Mouse (Mus musculus): ENCODE data around the gene Mmadhc. TPM values are rescaled to one million over a fixed set of nuclear protein-coding genes. Genes with fewer than 3 reads are reported as not detected.

Gene Mmadhc
- 100 to 1,000 TPM; 121 to 128 TPM for total RNA-seq (2021)
- long read RNA-seq, experiment 1, transcript Mmadhc-201 (8 exons, 1,342 nt): major isoform, 98 of 221 reads
- long read RNA-seq, experiment 1, transcript Mmadhc-203 (8 exons, 803 nt): minor isoform, 6 of 221 reads
- long read RNA-seq, experiment 1, partial matches to known transcripts: 68 of 221 reads
- long read RNA-seq, experiment 1, other reads (novel, unspliced or antisense): 49 of 221 reads
- long read RNA-seq, experiment 2, transcript Mmadhc-201 (8 exons, 1,342 nt): major isoform, 44 of 80 reads
- long read RNA-seq, experiment 2, partial matches to known transcripts: 17 of 80 reads
- long read RNA-seq, experiment 2, other reads (novel, unspliced or antisense): 17 of 80 reads

DNA sequence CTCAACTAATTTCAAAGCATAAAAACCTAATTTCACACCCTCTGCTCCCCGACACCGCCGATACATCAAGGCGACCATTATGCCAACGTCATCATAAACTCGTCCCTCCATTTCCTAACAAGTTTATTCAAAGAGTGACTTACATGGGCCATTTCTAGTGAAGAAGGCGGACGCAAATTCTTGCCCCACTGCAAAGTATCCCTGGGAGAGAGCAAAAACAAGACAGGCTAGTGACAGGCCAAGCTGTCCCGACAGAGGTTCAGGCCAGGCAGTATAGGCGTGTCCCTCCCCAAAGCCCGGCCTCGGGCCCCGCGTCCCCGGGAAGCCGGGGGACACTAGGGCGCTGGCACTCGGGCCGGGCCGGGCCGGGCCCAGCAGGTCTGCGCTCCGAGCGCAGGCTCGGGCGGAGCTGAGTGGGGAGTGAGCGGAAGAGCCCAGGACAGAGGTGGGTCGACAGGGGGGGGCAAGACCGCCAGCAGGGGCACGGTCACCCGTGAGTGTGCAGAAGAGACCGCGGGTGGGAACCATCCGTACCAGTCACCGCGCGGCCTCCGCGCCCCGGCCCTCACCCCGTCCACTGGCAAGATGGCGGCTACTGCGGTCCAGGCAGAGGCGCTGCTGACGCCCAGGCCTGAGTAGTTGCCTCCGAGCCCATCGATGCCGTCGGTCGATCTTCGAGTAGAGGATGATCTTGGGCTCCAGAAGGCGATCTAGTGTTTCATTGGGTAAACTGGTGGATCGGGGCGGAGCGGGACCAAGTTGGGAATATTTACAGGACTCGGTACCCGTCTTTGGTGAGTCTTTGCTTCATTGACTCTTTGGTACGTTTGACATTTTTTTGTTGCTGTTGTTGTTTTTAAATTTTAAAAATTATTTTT is at the start of gene Mmadhc:
TSS of gene Mmadhc (minus strand) at position 693 of the 878 bp plus-strand sequence.
- peak; percentile 95 for DNase-seq

DNA sequence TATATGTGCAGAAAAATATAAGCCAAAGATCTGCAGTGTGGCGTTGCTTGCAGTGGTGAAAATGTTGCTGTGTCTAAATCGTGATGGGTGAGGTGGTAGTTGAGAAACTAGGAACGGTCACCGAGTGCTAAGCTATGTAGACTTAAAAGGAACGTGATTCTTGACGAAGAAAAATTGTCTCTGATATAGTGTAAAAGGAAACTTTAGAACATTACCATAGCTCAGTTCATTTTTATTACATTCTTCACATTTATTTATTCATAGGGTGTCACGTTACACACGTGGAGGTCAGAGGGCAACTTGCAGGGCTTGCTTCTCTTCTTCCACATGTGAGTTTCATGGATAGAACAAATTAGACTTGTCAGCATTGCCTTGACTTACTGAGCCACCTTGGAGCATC is 47.0 kb upstream of the Mmadhc start:
- DNase-seq: no peak

DNA sequence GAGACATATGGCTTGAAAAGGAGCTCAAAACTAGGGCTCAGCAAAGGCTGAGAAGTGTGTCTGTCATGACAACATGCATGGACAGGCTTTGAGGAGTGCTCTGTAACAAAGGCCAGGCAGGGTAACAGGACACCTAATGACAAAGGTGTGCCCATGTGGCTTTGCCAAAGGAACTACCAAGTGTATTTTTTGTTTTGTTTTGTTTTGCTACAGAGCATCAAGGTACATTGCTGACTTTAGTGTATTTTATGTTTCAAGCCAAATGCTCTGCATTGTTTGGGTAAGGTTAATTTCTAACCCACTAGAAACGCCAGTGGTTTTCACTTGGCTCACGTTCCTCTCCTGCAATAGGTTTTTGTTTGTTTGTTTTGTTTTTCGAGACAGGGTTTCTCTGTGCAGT is 42.5 kb upstream of the Mmadhc start:
- DNase-seq: no peak

DNA sequence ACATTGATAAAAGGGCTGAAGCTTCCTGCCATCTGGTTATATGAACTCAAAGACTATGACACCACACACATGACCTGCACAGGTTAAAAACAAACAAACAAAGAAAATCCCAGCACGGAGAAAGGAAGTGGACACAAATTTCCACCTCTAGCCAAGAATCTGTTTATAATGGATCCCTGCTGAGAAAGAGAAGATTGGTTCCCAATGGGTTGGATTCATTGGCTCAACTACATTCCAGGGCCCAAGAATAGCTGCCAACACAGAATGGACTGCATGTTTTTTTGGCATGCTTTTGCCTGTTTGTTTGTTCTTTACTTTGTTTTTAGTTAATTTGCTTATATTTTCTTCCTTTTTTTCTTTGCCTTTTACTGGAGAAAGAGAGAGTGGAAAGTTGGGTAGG is 41.0 kb upstream of the Mmadhc start:
- DNase-seq: no peak

DNA sequence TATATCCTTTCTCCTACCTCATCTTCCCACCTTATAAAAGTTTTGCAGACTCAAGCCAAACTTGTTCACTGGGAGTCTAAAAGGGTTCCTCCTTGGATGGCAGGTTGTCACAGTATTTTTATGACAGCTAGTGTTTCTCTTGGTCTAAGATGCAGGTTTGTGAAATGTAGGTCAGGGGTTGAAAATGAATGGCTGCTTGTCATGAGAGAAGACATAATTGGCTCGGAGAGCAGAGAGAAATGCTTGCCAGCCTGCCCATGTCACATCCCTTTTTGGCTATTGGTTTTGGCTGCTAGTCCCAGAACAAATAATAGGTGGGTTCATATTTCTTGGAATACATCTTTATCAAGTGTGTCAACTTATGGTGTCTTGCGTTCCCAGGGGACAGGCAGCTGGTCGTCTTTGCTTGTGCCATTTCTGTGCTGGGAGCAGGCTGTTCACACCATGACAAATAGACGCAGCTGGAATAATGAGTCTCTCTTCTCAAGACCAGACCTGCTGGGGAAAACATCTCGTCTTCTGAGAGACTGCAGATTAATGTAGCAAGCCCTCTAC is 35.2 kb upstream of the Mmadhc start:
- no peak for DNase-seq

DNA sequence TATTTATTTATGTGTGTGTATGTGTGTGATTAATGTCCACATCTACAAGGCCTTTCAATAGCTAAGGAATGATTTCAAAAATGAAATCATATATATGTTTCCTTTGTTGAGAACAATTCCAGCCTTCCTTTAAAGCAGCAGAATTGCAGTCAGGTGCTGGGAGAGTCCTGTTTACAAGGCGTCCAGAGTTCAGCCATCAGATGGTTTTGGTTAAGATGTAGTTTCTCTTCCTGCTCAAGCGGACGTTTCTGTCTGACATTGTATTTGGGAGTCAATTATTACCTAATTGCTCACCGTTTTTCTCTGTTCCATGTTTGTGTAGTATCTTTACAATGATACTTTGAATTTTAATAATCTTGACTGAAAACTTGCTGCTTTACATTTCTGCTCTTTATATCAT is 31.6 kb upstream of the Mmadhc start:
- DNase-seq: no peak

DNA sequence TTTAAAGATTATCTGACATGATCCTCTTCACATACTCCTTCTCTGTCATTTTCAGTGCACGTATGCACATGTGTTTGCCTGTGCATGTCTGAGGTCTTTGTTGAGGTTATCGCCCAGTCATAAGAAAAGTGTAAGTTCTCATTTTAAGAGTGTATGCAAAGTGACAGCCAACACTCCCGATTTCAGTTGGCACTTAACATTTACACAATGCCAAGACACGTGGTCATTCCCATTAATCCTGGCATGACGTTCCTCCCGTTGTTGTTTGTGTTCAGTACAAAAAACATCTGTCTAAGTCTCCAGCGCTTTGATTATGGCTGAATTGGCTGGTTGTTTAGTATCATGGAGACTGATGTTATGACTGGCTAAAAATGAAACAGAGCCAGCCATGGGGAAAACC is 28.2 kb upstream of the Mmadhc start:
- no peak for DNase-seq

DNA sequence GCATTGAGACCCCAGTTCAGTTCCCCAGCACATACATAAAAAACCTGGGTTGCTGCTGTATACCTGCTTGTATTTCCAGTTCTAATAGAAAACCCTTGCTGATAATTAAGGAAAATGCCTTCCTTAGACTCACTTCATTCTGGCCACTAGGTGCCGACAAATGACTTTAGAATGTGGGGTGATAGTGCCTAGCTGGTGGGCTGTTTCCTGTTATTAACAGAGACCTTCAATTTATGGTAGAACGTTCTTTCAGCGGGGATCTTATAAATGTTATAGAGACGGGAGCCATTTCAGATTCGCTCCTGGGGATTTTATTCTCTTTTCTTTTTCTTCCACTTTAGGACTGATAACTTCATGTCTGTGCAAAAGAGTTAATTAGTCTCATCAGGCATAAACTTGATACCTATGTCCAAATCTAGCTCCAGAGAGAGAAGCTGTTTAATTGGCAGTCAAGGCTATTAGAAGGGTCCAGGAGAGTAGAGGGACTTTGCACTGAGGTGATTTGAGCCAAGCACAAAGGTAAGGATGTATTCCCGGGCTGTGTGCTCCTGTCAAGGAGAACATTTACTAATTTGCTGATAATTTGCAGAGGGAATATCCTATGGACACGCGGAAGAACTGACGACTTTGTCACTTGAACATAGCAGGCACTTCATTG is 10.2 kb upstream of the Mmadhc start:
- peak; percentile 55 for DNase-seq

DNA sequence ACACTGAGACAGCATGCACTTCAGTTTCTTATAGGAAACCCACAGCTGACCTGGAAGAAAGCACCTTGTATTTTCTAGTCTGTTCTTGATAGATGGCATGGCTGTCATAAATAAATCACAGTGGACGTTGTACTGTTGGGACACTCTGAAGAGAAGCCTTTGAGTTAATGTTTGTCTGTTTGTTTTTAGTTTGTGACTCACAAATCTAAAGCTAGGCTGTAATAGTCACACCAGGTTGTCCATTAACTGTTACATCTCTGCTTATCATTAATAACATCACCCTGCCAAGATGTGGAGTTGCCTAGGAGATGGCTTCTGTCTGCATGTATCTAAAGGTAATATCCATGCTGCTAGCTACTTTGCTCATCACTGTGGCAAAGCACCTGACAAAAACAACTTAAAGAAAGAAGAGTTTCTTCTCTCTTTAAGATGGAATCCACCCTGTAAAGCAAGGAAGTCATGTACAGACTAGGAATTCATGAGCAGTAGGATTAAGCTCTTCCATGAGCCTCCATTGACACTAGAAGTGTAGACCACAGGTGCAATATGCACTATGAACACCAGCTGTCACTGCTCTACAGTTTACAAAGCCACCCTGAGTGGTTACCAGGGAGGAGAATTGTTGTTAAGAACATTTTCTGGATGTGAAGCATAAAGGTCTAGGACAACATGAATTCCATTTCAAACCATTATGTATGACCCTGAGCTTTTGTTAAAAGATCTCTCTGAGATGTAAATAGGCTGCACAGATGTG is 8.4 kb upstream of the Mmadhc start:
- no peak for DNase-seq

DNA sequence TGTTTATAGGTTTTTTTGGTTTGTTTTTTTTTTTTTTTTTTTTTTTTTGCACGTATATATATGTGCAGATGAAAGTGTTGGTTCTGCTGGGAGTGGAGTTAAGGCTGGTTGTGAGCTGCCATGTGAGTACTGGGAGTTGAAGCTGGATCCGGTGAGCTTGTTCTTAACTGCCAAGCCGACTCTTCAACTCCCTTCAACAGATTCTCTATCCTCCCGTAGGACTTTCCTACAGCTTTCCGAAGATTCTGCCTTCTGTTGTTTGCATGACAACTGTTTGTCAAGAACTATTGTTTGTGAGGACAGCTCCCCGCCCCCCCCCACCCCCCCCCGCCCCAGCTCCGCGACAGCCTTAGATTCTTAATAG is 368 bp upstream of the Mmadhc start:
- DNase-seq: no peak

DNA sequence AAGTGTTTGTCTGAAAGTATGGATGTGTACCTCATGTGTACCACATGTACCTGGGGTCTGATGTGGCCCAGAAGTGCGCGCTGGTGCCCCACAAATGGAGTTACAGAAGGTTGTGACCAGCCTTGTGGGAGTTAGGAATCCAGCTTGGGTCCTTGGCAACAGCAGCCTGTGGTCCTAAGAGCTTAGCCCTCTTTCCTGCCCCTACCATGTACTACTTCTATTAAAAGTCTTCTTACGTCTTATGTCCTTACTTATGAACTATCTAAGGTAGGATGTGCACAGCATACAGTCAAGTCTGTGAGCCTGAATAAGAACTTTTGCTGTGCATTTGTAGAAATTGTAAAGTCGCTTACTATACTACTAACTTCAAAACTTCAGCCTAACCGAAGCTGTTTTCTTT is 1.0 kb downstream of the Mmadhc start:
- no peak for DNase-seq

DNA sequence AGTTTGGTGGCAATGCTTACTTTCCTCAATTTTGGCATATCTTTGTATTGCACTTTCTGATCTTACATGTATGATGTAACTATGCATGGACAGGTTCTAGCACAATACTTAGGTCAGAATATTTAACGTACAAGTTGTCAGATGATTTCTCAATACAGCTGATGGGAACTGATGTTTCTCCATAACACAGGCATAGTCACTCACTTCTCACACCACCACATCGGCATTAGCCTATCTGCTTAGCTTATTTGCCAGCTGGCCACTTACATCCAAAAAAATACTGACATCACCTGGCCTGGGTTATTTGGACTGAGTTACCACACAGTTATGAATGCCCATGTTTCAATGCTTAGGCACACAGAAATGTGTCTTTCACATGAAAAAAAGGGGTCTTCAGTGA is 2.5 kb downstream of the Mmadhc start:
- no peak for DNase-seq

DNA sequence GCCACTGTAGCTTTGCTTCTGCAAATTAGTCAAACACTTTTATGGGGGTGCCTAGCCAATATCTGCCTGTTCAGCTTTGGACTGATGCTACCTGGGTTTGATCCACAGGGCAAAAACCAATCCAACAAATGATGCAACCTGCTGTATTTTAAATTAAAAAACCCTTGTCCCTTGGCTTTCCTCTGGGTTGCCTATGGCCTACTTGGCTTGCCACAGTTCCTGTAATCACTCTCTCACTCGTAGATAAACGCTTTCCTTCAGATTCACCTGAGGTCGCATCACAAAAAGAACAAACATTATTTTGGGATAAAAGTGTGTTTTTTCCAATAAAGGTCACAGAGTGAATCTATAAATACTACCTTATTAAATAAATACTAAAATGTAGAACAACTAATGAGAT is 3.0 kb downstream of the Mmadhc start:
- peak; percentile 28 for DNase-seq

DNA sequence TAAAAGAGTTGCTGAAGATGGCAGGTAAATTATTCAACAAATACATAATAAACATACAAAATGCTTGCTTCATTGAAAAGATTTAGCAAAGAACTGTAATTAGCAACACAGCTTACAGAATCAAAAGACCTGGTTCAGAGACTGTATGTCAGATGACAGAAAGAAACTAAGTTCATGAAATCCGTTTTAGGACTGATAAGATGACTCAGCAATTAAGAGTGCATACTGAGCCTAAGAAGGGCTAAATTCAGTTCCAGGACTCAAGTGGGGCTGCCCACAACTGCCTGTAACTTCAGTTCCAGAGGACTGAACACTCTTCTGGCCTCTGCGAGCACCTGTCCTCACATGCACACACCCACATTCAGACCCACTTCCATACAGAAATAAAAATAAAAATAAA is 4.7 kb downstream of the Mmadhc start:
- no peak for DNase-seq

DNA sequence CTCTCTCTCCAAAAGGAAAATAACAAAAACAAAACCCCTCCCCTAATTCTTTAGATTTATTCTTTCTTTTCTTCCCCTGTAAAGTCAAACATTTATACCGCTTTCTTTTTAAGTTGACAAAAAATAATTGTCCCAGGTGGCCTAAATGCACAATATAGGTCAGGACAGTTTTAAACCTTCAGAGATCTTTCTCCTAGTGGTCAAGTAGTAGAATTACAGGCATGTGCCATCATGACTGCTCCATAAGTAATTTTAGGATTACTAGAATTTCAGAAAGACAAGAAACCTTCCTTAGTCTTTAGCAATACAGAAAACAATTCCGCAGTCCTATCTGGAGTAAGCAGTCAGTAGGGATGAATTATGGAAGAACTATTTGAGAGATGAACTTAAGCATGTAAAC is 5.8 kb downstream of the Mmadhc start:
- no peak for DNase-seq

DNA sequence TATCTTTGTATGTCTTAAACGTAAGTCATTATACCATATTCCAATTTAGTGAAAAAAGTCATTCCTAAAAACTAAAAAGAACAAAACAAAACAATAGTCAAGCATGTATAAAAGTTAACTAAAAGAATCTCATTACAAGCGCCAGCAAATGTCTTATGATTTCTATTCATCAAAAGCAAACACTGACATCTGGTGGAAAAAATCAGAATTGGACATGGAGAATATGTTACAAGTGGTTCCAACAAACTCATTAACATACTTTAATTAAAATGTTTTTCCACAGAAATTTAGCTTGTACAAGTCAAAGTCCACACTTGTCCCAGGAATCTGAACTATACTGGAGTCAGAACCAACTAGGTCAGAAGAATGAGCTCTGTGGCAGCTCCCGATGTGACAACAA is 11.8 kb downstream of the Mmadhc start:
- no peak for DNase-seq

DNA sequence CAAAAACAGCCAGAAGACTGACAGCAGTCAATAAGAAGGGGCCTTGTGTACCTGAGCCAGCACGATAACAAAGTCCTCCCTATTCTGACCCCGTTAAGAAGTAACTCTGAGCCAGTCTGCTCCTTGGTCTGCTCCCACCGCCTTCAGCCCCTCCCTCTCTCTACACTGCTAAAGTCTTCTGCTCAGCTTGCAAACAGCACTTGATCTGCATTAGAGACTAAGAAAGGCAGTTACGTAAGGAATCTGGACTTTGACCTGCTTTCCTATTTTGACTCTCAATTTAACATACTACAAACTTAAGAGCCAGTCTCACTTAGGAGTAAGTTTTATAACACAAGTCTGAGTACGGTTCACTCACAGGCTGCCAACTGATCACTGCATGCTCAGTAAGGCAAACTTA is 12.6 kb downstream of the Mmadhc start:
- no peak for DNase-seq

DNA sequence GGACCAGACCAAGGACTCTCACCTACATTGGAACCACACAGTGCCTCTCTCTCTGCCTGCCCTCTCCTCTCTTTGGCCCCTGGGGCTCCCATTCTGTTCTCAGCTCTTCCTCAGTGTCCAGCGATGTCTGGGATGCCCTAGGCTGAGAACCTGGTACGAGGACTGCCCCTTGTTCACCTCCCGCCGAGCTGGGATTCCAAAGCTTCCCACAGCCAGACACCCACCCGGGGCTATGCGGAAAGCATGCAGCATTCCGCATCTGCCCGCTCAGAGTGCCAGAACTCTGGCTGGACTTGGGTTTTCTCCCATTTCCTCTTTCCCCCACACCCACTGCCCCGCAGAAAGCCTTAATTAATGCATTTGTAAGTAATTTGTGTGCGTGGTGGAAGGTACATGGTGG is 19.9 kb downstream of the Mmadhc start:
- no peak for DNase-seq

DNA sequence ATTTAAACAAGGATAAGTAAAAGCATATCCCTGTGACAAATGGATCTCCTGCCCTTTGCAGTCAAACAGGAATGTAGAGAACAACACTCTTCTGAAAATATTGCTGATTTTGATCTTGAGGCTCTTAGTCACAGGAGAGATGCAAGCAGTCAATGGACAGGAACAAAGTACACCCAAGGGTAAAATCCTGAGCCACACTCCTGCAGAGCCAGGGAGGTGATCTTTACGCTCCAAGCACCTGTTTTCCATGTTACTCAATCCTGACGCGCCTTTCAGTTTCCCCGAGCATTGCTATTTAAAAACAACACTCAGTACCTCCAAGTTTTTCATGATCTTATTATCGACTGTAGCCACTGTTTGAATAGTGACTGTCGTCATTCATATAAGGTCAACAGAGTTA is 23.2 kb downstream of the Mmadhc start:
- no peak for DNase-seq

DNA sequence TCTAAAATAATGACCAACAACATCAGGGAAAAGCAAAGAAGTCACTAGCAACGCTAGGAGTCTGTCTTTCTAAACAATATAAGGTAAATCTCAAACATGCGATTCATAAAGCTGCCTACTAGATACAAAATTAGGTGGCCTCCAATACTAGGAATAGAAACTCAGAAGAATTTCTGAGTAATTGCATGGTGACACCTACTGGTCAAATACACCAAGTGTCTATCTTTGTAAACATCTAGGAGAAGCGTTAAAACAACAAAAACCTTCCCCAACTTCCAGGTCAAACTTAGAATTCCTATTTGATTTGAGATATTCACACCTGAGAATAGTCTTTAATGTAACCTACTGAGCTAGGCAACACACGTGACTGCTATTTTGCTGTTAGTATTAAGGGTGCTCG is 24.4 kb downstream of the Mmadhc start:
- no peak for DNase-seq

DNA sequence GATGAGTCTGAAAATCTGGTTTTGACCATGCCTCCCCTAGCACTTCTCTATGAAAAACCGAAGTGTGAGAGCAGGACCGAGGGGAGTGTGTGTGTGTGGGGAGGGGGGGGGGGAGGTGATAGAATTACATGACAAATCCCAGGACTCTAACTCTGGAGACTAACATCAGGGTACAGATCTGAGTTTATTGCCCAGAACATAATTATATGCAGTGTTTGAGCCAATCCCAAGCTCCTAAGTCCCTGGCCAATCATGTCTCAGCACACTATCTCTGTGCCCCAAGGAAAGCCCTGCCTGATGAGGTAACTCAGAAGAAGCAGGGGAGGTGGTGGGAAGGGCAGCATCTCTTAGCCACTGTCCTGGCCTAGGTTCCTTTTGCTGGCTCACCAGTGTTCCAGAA is 28.1 kb downstream of the Mmadhc start:
- no peak for DNase-seq

DNA sequence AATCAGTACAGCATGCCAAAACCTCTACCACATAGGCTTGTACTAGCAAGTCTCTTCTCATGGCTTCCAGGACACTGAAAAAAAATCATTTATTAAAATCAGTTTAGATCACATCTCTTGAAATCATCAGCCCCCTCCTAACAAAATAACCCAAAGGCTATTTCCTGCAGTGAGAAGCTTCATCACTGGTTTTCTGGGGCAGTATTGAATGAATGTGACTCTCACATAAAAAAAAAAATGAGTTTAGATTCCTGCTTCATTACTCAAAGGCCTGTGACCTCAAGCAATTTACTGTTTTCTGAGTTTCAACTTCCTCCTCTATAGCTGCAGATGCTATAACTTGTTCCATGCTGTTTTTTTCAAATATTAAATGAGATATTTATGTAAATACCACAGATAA is 29.6 kb downstream of the Mmadhc start:
- no peak for DNase-seq
